Mouse (Mus musculus): ENCODE measurements around the gene Il10.

- TF ChIP-seq ZNF384 (IDR thresholded peaks at IDR 0.05; ENCODE audit: low read depth, low read length) (no peak), CTCF (conservative IDR thresholded peaks at IDR 0.05 in 1 of 2, IDR thresholded peaks at IDR 0.05 in 1 of 2; ENCODE audit: low read depth in 2 of 2, low read length in 2 of 2) (peak in 1 of 2 experiments; percentile 59; a peak in 2 of 4 replicates)
Observed at GRCm38 (mm10) chr1:131050617-131051016, 31.0 kb downstream of the Il10 start.
